Mouse (Mus musculus): ENCODE measurements at regions not wholly inside any gene's neighbourhood (a gene's known extent, or its start where the extent isn't known, plus 50 kb on each side); places are given as distances from the start of the nearest gene placed in this dataset.

DNA sequence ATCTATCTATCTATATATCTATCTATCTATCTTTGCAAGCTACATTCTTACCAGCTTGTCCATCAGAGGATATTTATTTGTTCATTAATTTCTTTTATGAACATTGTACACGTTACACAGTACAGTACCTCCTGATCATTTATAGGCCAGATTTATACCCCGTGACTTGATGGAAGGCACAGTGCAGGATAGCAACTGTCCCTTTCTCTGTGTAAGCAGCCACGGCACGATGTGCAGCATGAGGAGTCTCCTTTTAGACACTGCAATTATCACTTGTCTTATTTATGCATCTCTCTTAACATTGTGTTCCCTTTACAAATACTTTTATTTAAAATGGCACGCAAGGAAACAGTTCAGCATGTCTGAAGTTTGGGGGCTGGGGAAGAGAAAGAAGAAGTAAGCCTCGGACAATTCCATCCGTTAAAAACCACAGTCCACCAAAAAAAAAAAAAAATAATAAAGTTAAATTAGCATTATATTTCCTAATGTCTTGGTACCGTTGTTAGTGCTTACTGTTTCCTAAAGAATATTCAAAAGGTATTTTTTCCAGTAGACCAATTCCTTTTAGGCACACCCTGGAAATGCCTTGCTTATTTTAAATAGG, 475.4 kb downstream of the Lmo4 start:
- TF ChIP-seq POLR2A (IDR thresholded peaks at IDR 0.05; ENCODE audit: insufficient read depth, low read length): no peak
- TF ChIP-seq CTCF (IDR thresholded peaks at IDR 0.05; ENCODE audit: low read depth, low read length): no peak
- no peak for TF ChIP-seq EP300 (IDR thresholded peaks at IDR 0.05; ENCODE audit: insufficient read depth, low read depth, low read length)
